Mouse (Mus musculus) skeletal muscle tissue, adult 2 months (tissue): ENCODE measurements around the gene Rps29.
"Not testable (repeated sequence)": the region's sequence is repeated elsewhere in the genome, so short reads cannot be mapped to it uniquely, and the experiment has no call there.

Source experiments
- DNase-seq: peaks from one replicate; pipeline ENCODE4 v3.0.0-alpha.2; 2012; ENCODE audit warnings: low read depth, low spot score

The Rps29 gene

GRCm38 (mm10) chr12:69179371-69179770 is 20.4 kb upstream of the Rps29 start:
- no peak for DNase-seq

DNA sequence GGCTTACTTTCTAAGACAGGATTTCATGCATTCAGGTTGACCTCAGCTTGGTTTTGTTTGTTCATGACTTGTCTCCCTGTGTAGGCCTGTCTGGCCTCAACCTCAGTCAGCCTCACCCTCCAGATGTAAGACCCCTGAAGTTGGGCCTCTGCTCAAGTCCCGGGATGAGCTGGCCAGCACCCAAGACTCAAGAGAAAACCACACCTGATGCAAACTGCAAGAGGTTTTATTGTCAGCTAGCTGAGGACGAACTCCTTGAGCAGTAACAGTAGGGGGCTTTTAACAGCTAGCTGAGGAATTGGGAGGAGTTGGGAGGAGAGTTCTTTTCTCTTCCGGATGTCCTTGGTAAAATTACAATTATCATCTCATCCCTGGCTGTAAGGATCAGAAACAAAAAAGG is 18.5 kb upstream of the Rps29 start:
- DNase-seq, result no peak

- no peak for DNase-seq
Measured at GRCm38 (mm10) chr12:69175975-69176374, 17.0 kb upstream of the Rps29 start.

GRCm38 (mm10) chr12:69171307-69171706 is 12.3 kb upstream of the Rps29 start:
- DNase-seq, result no peak

- DNase-seq, result peak; percentile 71
Measured at GRCm38 (mm10) chr12:69168461-69169106, 9.6 kb upstream of the Rps29 start, which contains the start of gene Lrr1. Gene Lrr1 (plus strand): TSS chr12:69168814.

GRCm38 (mm10) chr12:69167656-69168460 is 8.9 kb upstream of the Rps29 start:
- DNase-seq, result no peak

DNA sequence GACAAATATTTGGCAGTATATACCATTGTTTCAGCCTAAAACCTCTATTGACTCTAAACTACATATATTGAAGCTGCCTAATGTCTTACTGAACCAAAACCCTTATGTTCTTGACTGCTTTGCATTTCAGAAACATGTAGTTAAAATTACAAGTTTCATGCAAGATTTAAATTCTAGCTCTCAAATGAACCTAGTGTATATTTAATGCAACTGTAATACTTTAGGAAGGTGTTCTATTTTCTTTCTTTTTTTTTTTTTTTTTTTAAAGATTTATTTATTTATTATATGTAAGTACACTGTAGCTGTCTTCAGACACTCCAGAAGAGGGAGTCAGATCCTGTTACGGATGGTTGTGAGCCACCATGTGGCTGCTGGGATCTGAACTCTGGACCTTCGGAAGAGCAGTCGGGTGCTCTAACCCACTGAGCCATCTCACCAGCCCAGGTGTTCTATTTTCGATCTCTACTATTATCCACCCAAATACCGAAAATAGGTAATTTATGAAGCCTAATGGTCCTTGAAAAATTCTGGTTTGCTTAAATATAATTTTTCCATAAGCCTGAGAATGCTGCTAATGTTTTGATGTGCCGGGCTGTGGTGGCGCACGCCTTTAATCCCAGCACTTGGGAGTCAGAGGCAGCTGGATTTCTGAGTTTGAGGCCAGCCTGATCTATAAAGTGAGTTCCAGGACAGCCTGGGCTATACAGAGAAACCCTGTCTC is 8.0 kb upstream of the Rps29 start:
- DNase-seq, result not testable (repeated sequence)

DNA sequence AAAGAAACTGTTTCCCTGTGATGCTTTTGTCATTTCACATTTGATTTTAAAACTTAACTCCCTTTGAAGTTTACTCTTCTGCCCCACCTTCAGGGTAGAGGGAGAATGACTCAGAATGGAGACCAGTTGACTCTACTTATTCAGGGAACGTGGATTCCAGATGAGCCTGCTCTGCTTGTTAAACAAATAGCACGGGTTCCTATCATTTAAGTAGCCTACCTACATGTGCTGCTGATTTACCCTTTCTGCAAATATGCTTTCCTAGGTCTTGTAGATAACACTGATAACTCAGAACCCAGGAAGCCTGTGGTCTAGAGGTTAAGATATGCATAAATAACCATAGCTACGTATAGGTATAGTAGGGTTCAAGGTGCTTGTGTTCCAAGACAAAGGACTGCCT is 5.9 kb upstream of the Rps29 start:
- no peak for DNase-seq

DNA sequence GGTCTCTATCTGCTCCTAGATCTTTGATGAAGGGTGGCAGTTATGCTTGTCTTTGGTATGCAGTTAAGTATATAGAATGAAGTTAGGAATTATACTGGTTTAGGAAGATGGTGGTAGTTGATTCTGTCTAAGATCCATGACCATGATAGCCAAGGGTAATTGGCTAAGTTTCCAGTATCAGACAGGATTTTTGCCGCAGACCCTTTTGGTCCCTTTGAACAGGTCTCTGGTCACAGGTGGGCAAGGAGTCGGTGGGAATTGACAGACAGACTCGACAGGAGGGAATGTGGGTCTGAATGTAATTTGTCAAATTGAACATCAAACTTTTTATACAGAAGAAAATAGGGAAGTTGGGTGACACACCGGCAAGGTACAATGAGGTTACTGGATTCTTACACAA is 4.6 kb upstream of the Rps29 start:
- not testable (repeated sequence) for DNase-seq

- not testable (repeated sequence) for DNase-seq
Measured at GRCm38 (mm10) chr12:69160677-69161076, 1.7 kb upstream of the Rps29 start.

- peak; percentile 66 for DNase-seq
Measured at GRCm38 (mm10) chr12:69159578-69159940, 573 bp upstream of the Rps29 start.

DNA sequence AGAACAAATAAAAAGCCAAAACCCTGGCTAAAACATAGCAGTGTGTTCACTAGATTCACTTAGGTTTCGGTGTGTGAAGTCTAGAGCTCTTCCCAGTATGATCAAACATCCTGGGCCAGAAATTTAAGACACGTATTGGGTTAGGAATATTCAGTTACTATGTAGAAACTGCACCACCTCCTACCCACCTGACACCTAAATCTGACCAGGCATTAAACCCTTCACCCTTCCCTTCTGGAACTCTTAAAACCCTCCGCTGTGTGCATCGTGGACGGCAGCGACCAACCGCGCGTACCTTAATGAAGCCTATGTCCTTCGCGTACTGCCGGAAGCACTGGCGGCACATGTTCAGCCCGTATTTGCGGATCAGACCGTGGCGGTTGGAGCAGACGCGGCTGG is 621 bp downstream of the Rps29 start:
- no peak for DNase-seq

DNA sequence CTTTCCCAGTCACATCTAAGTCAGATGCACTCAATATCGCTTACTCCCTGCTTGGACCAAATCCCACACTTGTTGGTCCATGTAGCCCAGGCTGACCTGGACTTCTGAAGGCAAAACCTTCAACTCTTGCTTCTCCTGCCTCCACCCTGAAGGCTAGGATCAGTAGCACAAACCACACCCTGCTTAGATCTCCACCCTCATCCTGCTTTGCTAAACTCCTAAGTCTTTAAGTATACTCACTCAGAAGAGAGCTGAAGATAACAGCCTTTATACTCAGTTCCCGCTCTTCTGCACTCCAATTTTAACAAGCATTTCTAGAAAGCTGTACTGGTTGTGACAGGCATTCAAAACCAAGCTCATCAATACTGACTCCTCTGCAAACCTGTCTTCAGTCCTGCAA is 1.9 kb downstream of the Rps29 start:
- DNase-seq, result no peak

DNA sequence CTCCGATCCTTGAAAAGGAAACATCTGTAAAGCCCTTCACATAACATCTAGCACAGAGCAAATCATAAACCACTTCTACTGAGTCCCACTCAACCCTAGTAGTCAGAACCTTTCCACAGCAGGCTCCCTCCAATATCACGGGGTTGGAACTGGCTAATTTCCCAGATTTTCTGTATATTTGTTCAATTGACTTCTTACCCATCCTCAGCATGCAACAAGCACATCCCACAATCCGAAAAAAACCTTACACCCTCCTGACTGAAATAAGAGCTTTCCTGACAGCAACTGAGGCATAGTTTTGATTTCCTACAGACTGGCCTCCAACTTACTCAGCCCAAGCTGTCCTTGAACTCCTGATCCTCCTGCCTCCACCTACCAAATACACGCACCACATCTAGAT is 2.5 kb downstream of the Rps29 start:
- DNase-seq, result no peak

- DNase-seq, result no peak
Measured at GRCm38 (mm10) chr12:69155923-69156322, 3.1 kb downstream of the Rps29 start.

GRCm38 (mm10) chr12:69150049-69150448 is 8.9 kb downstream of the Rps29 start:
- DNase-seq, result no peak

DNA sequence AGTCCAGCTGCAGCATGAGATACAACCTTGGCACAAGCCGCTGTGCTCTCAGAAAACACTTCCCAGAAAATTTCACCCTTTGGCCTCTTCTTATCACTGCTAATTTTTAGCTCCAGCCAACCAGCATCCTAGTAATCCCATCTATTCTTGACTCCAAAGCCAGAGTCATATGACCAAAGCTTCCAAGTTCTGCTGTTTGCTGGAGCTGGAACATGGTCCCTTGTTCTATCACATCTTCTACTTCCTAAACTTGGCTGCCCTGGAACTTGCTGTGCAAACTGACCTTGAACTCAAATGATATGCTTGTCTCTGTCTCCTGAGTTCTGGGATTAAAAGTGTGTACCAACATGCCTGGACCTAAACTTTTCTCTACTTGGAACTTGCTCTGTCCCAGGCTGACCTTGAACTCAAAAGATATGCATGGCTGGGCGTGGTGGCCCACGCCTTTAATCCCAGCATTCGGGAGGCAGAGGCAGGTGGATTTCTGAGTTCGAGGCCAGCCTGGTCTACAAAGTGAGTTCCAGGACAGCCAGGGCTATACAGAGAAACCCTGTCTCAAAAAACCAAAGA is 11.7 kb downstream of the Rps29 start:
- DNase-seq, result no peak

DNA sequence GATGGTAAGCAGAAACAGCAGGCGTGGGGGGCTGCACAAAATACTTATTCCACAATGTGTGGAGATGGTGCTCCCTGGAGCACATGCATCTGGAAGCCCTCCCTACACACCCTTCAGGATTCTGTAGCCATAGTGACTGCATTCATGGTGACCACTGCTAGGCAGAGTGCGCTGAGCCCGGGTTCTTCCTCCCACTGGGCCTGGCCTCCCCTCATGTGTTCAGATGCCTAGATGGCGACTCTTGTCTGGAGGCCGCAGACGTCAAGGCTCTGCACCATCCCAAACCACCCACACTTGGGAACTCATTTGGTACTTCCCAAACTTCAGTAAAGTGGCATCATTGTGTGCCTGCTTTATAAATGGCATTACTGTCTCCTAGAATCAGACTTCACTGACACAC is 15.5 kb downstream of the Rps29 start:
- DNase-seq, result no peak

- no peak for DNase-seq
Measured at GRCm38 (mm10) chr12:69139841-69140240, 19.1 kb downstream of the Rps29 start.

DNA sequence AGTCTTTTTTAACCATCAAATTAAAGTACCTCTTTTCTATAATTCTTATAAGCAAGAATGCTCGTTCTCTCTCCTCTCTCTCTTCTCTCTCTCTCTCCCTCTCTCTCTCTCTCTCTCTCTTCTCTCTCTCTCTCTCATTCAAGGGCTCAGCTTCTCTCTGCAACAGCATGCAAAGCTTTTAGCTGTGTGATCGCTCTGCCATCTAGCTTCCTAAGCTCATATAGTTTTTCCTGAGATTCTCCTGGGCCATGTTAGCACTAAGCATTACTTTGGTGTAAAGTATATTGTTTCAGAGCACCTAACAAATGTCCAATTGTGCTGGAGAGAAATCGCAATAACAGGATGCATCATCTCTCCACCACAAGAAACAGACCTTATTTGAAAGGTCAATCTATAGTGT is 19.8 kb downstream of the Rps29 start:
- no peak for DNase-seq

DNA sequence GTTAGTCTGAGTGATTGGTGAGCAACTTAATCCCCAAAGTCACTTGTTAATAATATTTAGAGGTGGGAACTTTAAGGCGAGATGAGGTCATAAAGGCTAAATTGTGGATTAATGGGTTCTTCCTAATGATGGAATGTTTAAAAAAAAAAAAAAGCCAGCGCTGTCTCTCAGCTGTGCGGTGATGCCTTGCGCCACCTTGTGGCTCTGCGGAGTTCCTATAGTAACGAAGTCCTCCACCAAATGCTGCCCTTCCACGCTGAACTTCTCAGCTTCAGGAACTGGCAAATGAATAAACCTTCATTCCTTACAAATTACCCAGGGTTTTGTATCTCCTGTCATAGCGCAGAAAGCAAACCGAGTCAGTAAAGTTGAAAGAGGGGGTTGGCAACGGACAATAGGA is 27.0 kb downstream of the Rps29 start:
- no peak for DNase-seq

DNA sequence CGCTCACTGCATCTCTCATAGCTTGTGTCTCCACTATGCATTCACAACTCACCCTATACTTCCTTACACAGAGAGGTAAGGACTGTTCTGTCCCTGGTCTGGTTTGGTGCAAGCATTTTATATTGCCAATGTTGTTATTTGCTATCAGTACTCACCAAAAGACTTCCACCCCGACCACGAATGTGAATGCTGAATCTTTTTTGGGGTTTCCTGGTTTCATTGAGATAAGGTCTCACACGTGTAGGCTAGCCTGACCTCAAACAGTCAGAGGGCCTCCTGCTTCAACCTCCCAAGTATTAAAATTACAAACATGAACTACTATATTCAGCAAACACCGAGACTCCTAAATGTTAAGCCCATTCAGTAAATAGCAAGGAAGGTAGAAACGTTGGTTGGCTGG is 27.7 kb downstream of the Rps29 start:
- no peak for DNase-seq
